Mouse (Mus musculus) spleen, adult 12 weeks (tissue): ENCODE measurements around the gene Tbccd1.

Experiments used
- DNase-seq: peaks from one replicate; pipeline ENCODE4 v3.0.0; 2022; ENCODE audit warnings: low spot score

Gene Tbccd1

DNA sequence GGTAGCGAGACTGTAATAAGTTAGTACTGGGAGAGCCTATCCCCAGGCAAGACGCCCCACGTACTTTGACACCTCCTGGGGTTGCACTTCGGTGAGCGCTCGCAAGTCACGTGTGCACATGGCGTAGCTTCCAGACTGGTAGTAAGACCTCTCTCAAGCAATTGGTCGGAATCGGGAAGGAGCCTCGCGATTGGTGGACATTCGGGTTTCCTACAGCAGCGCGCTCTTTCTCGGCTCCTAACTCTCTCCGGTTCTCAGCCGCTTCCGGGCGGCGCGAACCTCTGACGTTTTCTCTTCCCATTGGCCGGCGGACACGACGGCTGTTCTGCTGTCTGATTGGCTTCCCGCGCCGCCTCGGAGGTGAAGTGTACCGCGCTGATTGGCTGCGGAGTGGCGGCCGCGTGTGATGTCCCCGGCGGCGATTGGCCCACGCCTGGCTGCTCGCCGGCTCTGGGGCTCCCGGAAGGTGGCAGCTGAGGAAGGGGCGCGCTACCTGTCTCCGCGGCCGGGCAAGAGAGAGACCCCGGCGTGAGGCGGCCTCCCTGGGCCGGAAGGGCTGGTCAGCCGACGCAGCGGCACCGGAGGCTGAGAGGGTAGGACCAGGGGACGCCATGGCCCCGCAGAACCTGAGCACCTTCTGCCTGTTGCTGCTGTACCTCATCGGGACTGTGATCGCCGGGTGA lies at the start of gene Tbccd1, which contains the start of gene Dnajb11:
TSS of gene Tbccd1 (minus strand) at position 239 of the 683 bp plus-strand sequence.
TSS of gene Dnajb11 (plus strand) at position 415 of the 683 bp plus-strand sequence.
- peak; percentile 97 for DNase-seq

DNA sequence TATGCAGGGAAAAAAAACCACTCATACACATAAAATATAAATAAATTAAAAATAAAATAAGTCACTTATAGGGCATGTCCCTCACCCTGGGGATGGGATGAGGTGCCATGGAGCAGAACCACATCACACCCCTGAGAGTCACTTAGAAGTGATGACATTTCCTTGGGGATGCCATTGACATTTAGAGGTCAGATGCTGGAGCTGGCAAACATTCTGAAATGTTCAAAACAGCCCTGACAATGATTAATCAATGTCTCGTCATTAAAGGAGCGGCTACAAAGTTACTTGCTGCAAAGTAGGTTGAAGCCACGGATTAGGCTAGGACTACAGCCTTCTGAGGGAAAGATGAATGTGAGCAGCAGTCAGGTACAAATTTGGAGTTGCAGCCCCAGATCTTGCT lies 43.9 kb upstream of the Tbccd1 start:
- DNase-seq = no peak

DNA sequence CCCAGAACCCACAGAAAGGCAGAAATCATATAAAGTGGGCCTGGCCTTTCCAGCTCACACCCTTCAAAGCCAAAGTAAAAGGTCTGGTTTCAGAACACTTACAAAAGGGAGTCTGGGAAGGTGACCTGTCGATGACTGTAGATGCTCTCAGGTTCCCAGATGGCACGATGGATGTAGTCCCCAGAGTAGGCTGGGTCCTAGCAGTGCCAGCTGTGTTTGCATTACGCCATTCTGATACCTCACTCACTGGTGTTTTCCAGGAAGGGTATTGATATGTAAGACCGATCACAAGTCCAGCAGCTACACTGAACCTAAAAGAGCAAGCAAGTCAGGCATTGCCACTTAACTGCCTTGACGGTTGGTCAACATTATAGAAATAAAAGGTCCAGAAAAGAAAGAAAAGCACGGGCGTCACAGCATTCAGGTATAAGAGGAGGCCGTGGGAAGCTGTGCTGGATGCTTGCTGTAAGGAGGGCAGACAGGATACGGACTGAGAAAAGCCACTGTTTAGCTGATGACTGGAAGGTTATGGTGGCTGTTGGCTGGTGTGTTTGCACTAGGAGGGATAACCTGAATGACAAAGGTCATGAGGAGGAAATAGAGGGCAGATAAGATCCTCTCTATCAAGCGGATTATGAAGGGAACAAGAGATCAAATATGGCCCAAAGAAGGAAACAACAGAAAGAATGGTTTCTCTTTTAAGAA lies 42.5 kb upstream of the Tbccd1 start:
- DNase-seq = no peak

DNA sequence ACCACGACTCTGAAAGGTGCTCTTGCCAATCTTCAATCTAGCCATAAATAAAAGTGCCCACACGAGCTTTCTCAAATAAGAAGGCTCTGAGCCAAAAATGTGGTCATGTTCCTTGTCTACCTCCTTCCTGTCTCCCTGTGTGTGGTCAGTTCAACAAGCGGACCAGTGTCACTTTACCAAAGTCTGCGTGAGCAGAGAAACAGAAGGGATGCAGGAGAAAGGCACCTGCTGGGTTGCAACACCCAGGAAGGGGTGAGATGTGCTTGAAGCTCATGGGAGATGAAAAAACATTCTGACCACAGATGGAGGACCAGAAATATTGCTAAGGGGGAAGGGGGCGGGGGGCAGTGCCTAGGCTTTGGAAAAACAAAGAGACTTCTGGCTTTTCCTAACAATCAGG lies 41.9 kb upstream of the Tbccd1 start:
- no peak for DNase-seq

- no peak for DNase-seq
Observed at GRCm38 (mm10) chr16:22896618-22897017, 39.1 kb upstream of the Tbccd1 start.

DNA sequence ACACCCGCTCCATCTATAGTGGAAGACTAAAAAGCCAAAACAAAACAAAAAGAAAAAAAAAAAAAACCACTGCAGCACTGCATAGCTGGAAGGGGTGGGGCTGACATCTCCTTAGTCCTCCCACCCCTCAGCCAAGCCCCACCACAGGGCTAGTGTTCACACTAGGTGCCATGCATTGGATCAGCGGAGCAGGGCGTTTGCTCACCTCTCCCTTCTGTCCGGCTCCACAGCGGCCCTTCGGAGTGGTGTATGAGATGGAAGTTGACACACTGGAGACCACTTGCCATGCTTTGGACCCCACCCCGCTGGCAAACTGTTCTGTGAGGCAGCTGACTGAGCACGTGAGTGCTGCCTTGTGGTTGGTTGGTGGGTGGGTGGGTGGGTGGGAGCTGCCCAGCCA lies 36.6 kb upstream of the Tbccd1 start:
- no peak for DNase-seq

DNA sequence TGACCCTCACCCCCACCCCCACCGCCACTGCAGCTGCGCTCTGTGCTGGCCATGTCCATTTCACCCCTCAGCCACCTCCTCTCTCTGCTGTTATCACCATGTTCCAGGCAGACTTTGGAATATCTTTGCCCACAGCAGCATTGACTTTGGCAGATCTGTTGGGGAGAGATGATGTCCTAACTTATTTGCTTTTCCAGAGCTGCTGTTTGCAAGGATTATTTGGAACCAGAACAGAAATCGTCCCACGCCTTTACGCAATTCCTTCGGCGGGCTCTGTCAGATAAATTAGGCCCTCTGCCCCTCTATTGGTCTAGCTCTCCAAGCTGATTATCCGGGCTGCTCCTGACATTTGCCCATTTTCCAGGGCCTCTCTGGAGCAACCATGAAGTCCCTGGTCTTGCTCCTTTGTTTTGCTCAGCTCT lies 34.3 kb upstream of the Tbccd1 start:
- DNase-seq = no peak

DNA sequence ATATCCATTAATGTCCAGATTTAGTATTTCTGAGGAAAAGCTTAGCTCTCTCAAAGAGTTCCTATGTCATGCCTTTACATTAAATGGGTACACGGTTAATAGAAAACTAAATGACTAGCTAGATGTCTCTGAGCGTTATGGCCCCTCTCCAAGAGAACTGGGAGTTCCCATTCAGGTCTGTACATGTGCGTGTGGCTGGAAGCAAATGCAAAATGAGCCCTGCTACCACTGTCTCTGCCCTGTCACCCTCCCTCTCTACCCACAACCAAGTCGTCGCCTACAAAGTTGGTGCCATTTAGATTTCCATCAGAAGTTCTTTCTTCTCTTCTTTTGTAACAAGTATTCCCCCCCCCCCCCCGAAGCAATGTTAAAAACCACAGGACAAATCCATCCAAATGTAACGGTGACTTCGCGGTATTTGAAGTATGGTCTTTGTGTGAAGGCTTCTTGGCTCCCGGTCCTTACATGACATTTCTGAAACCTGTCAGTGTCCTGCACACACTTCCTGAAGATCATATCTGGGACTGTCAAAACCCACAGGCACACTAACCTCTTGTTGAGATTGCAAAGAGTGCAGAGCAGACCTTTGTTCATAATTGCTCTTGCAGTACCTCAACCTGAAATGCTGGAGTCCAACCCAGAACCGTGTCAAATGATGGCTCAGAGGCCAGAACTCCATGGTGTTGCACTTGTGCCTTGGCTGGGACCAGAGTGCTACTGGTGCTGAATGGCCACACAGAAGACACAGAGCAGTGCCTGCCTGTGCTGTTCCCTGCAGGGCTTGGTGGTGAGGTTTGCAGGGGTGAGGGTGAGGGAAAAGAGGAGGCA lies 33.4 kb upstream of the Tbccd1 start, which contains the start of gene Ahsg:
TSS of gene Ahsg (plus strand) at position 595 of the 828 bp plus-strand sequence.
- DNase-seq = no peak

GRCm38 (mm10) chr16:22889716-22890115 lies 32.2 kb upstream of the Tbccd1 start:
- DNase-seq = no peak

DNA sequence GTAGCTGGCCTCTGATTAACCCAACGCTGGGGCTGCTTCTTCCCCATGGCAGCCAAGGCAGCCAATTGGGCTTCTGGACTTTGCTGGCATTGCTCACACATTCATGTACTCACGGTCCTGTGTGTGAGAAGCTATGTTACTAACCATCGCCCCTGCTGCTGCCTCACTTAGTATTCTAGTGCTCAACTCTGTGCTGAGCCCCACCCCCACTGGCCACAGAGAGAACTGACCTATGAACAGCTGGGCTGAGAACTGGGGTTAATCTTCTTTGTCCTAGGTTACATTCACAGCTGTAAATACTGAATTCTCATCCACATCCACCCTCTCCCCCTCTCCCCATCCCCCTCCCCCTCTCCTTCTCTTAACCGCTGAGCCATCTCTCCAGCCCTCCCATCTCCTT lies 31.4 kb upstream of the Tbccd1 start:
- DNase-seq = no peak

GRCm38 (mm10) chr16:22886726-22887125 lies 29.3 kb upstream of the Tbccd1 start:
- DNase-seq = no peak

- no peak for DNase-seq
Observed at GRCm38 (mm10) chr16:22885356-22885755, 27.9 kb upstream of the Tbccd1 start.

DNA sequence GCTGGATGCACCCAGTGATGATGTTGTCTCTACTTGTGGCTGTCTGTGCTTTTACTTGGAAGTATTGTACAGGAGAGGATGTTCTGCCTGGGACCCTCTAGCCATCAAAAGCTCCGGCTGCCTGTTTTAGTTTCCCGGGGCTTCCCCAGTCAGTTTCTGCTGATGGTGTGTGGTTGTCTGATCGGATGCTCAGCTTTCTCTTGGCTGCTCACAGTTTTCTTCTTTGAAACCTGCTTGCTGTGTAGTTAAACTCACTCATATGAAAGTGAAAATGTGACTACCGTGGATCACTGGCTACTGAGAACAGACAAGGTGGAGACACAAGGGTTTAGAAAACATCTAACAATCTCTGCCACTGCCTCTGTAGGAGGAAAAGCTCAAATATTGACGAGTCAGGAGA lies 26.0 kb upstream of the Tbccd1 start:
- DNase-seq = no peak

- DNase-seq = no peak
Observed at GRCm38 (mm10) chr16:22881487-22881886, 24.0 kb upstream of the Tbccd1 start.

DNA sequence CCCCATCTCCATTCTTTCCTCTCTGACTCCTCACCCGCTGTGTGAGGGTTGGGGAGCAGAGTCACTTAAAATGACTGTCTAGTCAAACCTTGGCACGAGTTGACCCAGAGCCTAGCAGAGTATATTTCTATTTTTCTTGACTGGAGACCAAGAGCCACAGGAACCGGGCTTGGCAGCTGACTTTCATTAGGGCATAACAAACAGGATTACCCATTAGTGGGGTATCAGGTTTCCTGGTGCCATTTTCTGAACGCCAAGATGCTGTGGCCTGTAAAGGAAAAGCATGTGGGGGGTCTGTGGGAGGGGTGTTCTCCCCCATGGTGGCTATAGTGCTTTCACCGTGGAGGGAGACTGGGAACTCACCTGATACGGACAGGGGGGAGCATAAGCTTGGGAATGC lies 23.4 kb upstream of the Tbccd1 start:
- DNase-seq = no peak

DNA sequence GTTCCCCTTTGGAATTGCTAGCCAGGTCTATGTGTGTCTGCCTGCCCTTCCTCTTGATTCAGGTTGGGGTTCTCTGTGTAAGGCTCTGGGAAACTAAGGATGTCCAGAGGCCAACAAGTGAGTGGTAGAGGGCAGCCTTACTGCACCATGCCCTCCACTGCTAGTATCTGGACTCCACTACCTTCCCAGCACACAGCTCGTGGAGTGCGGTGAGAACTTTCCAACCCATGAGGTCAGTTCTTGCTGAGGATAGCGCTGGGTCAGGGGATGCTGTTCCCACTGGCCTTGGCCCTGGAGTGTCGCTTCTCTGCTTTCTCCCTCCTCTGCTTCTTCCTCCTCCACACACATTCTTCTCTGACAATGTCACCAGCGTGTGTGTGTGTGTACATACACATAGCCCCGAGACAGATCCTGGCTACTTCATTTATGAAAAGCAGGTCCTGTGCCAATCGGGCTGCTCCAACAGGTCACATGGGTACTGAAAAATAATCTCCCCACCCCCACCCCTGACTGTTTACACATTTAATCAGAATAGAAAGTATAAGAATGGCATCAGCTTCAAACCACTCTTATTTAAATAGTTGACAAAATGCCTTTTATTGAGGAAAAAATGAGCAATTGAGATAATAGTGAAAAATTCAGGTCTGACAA lies 22.6 kb upstream of the Tbccd1 start:
- DNase-seq = no peak

DNA sequence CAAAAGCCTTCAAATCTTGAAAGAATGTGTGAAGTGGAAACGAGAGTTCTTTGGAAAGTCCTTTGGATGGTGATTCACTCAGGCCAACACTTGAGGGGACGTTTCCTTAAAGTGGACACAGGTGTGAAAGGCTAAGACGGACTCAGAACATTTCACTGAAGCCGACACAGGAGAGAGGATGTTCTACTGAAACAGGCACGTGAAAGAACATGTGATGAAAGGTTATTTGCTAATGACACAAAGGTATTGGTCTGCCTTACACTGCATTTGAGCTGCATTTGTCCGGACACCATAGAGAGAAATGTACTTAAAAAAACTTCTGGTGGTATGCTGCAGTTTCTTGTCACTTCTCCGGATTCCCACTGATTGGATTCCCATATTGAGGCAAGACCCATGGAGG lies 21.2 kb upstream of the Tbccd1 start:
- DNase-seq = no peak

- no peak for DNase-seq
Observed at GRCm38 (mm10) chr16:22877660-22878390, 20.4 kb upstream of the Tbccd1 start.

- no peak for DNase-seq
Observed at GRCm38 (mm10) chr16:22876218-22877043, 19.0 kb upstream of the Tbccd1 start.

DNA sequence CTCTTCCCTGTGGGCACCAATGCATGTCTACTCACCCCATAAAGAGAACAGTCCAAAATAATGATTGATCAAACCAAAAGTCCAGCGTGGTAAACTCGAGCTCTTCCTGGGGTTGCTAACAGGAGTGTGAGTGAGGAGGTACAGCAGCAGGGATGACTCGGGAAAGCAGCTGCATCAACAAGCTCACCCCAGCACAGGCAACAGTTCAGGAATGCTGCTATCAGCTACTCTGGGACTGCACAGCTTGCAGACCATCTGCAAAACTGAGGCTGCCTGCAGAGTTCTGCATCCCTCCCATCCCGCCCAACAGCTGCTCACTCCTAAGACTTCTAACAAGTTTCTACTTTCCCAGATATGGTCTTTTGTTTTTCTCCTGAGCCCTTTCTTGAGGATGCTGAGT lies 15.9 kb upstream of the Tbccd1 start:
- DNase-seq = no peak

- no peak for DNase-seq
Observed at GRCm38 (mm10) chr16:22872397-22872796, 14.9 kb upstream of the Tbccd1 start.
